Comparison of ENCODE assay signal across 27 mouse cellular contexts in genomic region chr4:103389583-103389982, GRCm38 (mm10).
DNase-seq lines count a peak whose midpoint lies in the region; ATAC-seq lines count a peak whose summit lies in the region.
"Had no signal": no experiment of that assay in that cellular context is flagged by ENCODE, and none has a peak within 500 bp of the region (broad histone marks: within the 10 kb centered on the region; RNA-seq: fewer than 3 reads in every experiment).

No protein-coding gene starts in this region.

- no peak overlapping the region for H3K9ac ChIP-seq in kidney, embryonic 16.5 days (replicated peaks; ENCODE audit: low read length)
- H3K9ac ChIP-seq: embryonic facial prominence, embryonic 13.5 days; forebrain, embryonic 15.5 days; heart, embryonic 12.5 days; limb, embryonic 12.5 days; liver, embryonic 15.5 days; lung, embryonic 14.5 days had no signal

- ATAC-seq in kidney, embryonic 16.5 days (ENCODE audit: low FRiP score, low TSS enrichment) = 0 out of 2 replicates have a peak, but pooled peaks have one; percentile 65
- ATAC-seq: CD4-positive, CD25-positive, alpha-beta regulatory T cell, adult 4 months; forebrain, embryonic 15.5 days; intestine, postnatal 0 days had no signal

- H3K4me1 ChIP-seq in kidney, embryonic 16.5 days (ENCODE audit: insufficient read depth, low read length) = no peaks in the 10 kb centered on the region
- 0 out of 2 replicates have a peak, but pooled peaks cover 5% of the 10 kb centered on the region for H3K4me1 ChIP-seq in embryonic facial prominence, embryonic 10.5 days
- H3K4me1 ChIP-seq: embryonic facial prominence, embryonic 13.5 days; heart, embryonic 12.5 days; liver, embryonic 15.5 days had no signal

- no peak overlapping the region for H3K4me3 ChIP-seq in kidney, embryonic 16.5 days (ENCODE audit: low read length)
- H3K4me3 ChIP-seq in embryonic facial prominence, embryonic 10.5 days = no peak overlapping the region
- H3K4me3 ChIP-seq: embryonic facial prominence, embryonic 13.5 days; forebrain, embryonic 15.5 days; gastrocnemius, adult 2 months; heart, adult 2 months; heart, embryonic 12.5 days; layer of hippocampus, adult 2 months; left cerebral cortex, adult 2 months; limb, embryonic 12.5 days; liver, embryonic 15.5 days had no signal

- H3K36me3 ChIP-seq in kidney, embryonic 16.5 days (ENCODE audit: insufficient read depth, low read length) = no peaks in the 10 kb centered on the region
- no peaks in the 10 kb centered on the region for H3K36me3 ChIP-seq in embryonic facial prominence, embryonic 10.5 days (replicated peaks)
- H3K36me3 ChIP-seq: embryonic facial prominence, embryonic 13.5 days; forebrain, embryonic 15.5 days; heart, embryonic 12.5 days; limb, embryonic 12.5 days; liver, embryonic 15.5 days had no signal

- H3K4me2 ChIP-seq in kidney, embryonic 16.5 days (replicated peaks; ENCODE audit: low read depth, low read length) = no peak overlapping the region
- H3K4me2 ChIP-seq: embryonic facial prominence, embryonic 13.5 days; forebrain, embryonic 15.5 days; heart, embryonic 12.5 days; limb, embryonic 12.5 days; liver, embryonic 15.5 days; lung, embryonic 14.5 days had no signal

- WGBS in kidney, embryonic 16.5 days = 30% methylated on average over 3 of the region's 3 CpGs
- WGBS in embryonic facial prominence, embryonic 10.5 days = 34% methylated on average over 3 of the region's 3 CpGs

- H3K9me3 ChIP-seq in kidney, embryonic 16.5 days (ENCODE audit: low read length) = no peaks in the 10 kb centered on the region
- H3K9me3 ChIP-seq in embryonic facial prominence, embryonic 10.5 days = no peaks in the 10 kb centered on the region
- H3K9me3 ChIP-seq: embryonic facial prominence, embryonic 13.5 days; forebrain, embryonic 15.5 days; heart, embryonic 12.5 days; limb, embryonic 12.5 days; liver, embryonic 15.5 days had no signal

- H3K27me3 ChIP-seq in kidney, embryonic 16.5 days (ENCODE audit: insufficient read depth, low read length) = no peaks in the 10 kb centered on the region
- H3K27me3 ChIP-seq in embryonic facial prominence, embryonic 10.5 days (replicated peaks; ENCODE audit: low read depth, poor library complexity, severe bottlenecking) = no peaks in the 10 kb centered on the region
- H3K27me3 ChIP-seq: embryonic facial prominence, embryonic 13.5 days; forebrain, embryonic 15.5 days; limb, embryonic 12.5 days; liver, embryonic 15.5 days had no signal

- H3K27ac ChIP-seq in kidney, embryonic 16.5 days (ENCODE audit: low read length) = no peak overlapping the region
- no peak overlapping the region for H3K27ac ChIP-seq in embryonic facial prominence, embryonic 10.5 days (replicated peaks)
- H3K27ac ChIP-seq: embryonic facial prominence, embryonic 13.5 days; forebrain, embryonic 15.5 days; gastrocnemius, adult 2 months; heart, adult 2 months; layer of hippocampus, adult 2 months; left cerebral cortex, adult 2 months; limb, embryonic 12.5 days; liver, embryonic 15.5 days had no signal

- DNase-seq in heart, adult 11 months = peak; percentile 42
- DNase-seq in heart, postnatal 4 days = no peak
- DNase-seq in kidney, postnatal 4 days = no peak
- DNase-seq in testis, postnatal 10 days (ENCODE audit: low spot score) = peak; percentile 3
- no peak for DNase-seq in testis, postnatal 14 days (ENCODE audit: low spot score)
- DNase-seq in embryonic facial prominence, embryonic 10.5 days (ENCODE audit: low spot score) = no peak
- DNase-seq: adrenal gland, postnatal 14 days; cerebellum, adult 11-12 months; cerebellum, adult 9-11 months; embryo, embryonic 11 days; gastrocnemius, adult 2 months; gastrocnemius, postnatal 36 days; heart, adult 2 months; kidney, postnatal 14 days; lung, embryonic 14.5 days; lung, postnatal 14 days; thymus, postnatal 14 days had no signal

Comparison
In these comparisons a context has a peak if more than half of its experiments do, and no peak if none do; other contexts are left out.
1. DNase-seq: peak in heart, adult 11 months (single experiment) and testis, postnatal 10 days (single experiment); none in heart, postnatal 4 days (single experiment), kidney, postnatal 4 days (0 of 2), testis, postnatal 14 days (single experiment) and embryonic facial prominence, embryonic 10.5 days (single experiment).